Mouse (Mus musculus) C2C12 (cell line): ENCODE results near the gene Zfp36l2.

Experiments
- CEBPB ChIP-seq: IDR thresholded peaks from one replicate; pipeline ENCODE4 v1.6.1; 2011; ENCODE audit warnings: low read depth, mild to moderate bottlenecking, control low read depth, moderate library complexity
- CTCF ChIP-seq: IDR thresholded peaks from one replicate; pipeline ENCODE4 v1.5.1; 2011; ENCODE audit not compliant: control insufficient read depth, insufficient read depth, insufficient read length
- MAX ChIP-seq: IDR thresholded peaks from one replicate; pipeline ENCODE4 v1.6.1; 2011; ENCODE audit warnings: mild to moderate bottlenecking, control low read depth
- MYOG ChIP-seq: IDR thresholded peaks from one replicate; pipeline ENCODE4 v1.6.1; 2011; ENCODE audit not compliant: control insufficient read depth, insufficient read length; ENCODE audit errors: extremely low read depth
- USF1 ChIP-seq: IDR thresholded peaks from one replicate; pipeline ENCODE4 v1.6.1; 2011; ENCODE audit warnings: low read depth, mild to moderate bottlenecking, control low read depth, moderate library complexity

DNA sequence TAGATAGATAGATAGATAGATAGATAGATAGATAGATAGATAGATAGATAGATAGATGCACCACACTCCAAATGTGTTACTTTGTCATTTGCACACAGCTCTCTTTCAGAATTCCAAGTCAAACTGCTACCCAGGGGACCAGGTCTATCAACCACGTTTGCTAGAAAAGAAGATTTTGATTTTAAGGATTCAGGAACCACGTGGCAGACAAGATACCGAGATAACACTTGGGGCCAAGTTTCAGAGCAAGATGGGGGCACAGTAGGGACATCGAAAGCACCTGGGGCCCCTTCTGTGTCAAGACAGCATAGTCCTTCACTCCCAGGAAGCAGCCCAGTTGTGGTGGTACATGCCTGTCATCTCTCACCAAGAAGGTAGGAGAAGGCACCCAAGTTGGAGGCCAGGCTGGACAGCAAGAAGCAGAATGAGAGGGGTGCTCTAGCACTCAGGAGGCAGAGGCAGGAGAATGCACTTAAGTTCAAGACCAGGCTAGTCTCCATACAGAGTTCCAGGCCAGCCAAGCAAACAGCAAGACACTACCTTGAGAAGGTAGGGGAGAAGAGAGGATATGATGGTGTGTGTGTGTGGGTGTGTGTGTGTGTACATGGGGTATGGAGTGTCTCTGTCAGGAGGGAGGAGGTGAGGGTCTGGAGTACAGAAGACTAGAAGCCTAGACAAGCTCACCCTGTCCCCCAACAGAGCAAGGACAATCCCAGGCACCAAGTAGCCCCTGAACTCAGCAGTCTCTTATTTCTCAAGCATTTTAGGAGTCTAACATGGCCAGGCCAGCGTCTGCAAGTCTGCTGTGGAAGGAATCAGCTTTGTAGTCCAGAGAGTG, 42.8 kb downstream of the Zfp36l2 start:
- TF ChIP-seq CTCF: no peak
- no peak for TF ChIP-seq MAX
- no peak for TF ChIP-seq CEBPB
- no peak for TF ChIP-seq USF1
- TF ChIP-seq MYOG: no peak
